Mouse (Mus musculus) spleen, adult 2 months (tissue): ENCODE data around the gene Ms4a10.

Source experiments
- CTCF ChIP-seq: fragments of 200-500 bp; IDR thresholded peaks from 2 replicates; pipeline ENCODE4 v1.5.1; 2011; ENCODE audit warnings: mild to moderate bottlenecking, inconsistent platforms; ENCODE audit not compliant: insufficient read depth, insufficient read length, insufficient replicate concordance; ENCODE audit errors: extremely low read depth
- POLR2A ChIP-seq: fragments of 200-500 bp; IDR thresholded peaks from 2 replicates; pipeline ENCODE4 v1.6.1; 2011; ENCODE audit warnings: low read depth, low read length, inconsistent platforms

DNA sequence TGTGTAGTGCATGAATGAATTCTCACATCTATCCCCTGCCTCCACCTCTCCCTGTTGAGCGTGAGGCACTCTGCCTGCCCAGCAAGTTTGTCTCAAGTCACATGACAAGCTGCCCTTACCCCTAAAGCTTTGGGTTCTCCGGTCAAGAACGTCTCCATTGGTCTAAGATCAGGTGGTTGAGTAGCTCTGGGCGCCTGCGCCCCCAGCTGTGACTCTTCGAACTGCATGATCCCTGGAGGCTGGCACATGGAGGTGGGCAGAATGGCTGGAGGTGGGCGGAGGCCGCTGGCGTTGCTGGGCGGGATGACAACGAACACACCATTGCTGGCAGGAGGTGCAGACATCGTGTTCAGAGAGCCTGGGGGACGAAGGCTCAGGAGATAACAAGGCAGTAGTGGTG is 10.1 kb upstream of the Ms4a10 start:
- no peak for TF ChIP-seq CTCF
- no peak for TF ChIP-seq POLR2A
